Mouse (Mus musculus): ENCODE measurements at regions not wholly inside any gene's neighbourhood (a gene's known extent, or its start where the extent isn't known, plus 50 kb on each side); places are given as distances from the start of the nearest gene placed in this dataset.

GRCm38 (mm10) chr13:103470141-103470540 lies 135.8 kb upstream of the Mast4 start:
- no peak for DNase-seq (ENCODE audit: low spot score)

GRCm38 (mm10) chr13:103460499-103460898 lies 126.2 kb upstream of the Mast4 start:
- no peak for DNase-seq (ENCODE audit: low spot score)

GRCm38 (mm10) chr13:103459486-103460147 lies 125.3 kb upstream of the Mast4 start:
- no peak for DNase-seq (ENCODE audit: low spot score)

- DNase-seq (ENCODE audit: low spot score): no peak
Observed at GRCm38 (mm10) chr13:103452837-103453236, 118.5 kb upstream of the Mast4 start.

- DNase-seq (ENCODE audit: low spot score): no peak
Observed at GRCm38 (mm10) chr13:103430589-103430988, 96.3 kb upstream of the Mast4 start.

- DNase-seq (ENCODE audit: low spot score): no peak
Observed at GRCm38 (mm10) chr13:103424011-103424410, 89.7 kb upstream of the Mast4 start.

GRCm38 (mm10) chr13:103423417-103423816 lies 89.1 kb upstream of the Mast4 start:
- DNase-seq (ENCODE audit: low spot score): no peak

GRCm38 (mm10) chr13:103422997-103423396 lies 88.7 kb upstream of the Mast4 start:
- DNase-seq (ENCODE audit: low spot score): no peak

GRCm38 (mm10) chr13:103419146-103419545 lies 84.8 kb upstream of the Mast4 start:
- no peak for DNase-seq (ENCODE audit: low spot score)

GRCm38 (mm10) chr13:103417256-103417655 lies 83.0 kb upstream of the Mast4 start:
- no peak for DNase-seq (ENCODE audit: low spot score)

GRCm38 (mm10) chr13:103415335-103415734 lies 81.0 kb upstream of the Mast4 start:
- DNase-seq (ENCODE audit: low spot score): no peak

- no peak for DNase-seq (ENCODE audit: low spot score)
Observed at GRCm38 (mm10) chr13:103412566-103412965, 78.3 kb upstream of the Mast4 start.

- DNase-seq (ENCODE audit: low spot score): no peak
Observed at GRCm38 (mm10) chr13:103409286-103409685, 75.0 kb upstream of the Mast4 start.

GRCm38 (mm10) chr13:103396526-103397020 lies 62.3 kb upstream of the Mast4 start:
- no peak for DNase-seq (ENCODE audit: low spot score)

GRCm38 (mm10) chr13:103396099-103396498 lies 61.8 kb upstream of the Mast4 start:
- DNase-seq (ENCODE audit: low spot score): no peak

GRCm38 (mm10) chr13:103392581-103392980 lies 58.3 kb upstream of the Mast4 start:
- DNase-seq (ENCODE audit: low spot score): no peak

- DNase-seq (ENCODE audit: low spot score): no peak
Observed at GRCm38 (mm10) chr13:103391396-103391795, 57.1 kb upstream of the Mast4 start.

- DNase-seq (ENCODE audit: low spot score): no peak
Observed at GRCm38 (mm10) chr13:103390991-103391390, 56.7 kb upstream of the Mast4 start.

- no peak for DNase-seq (ENCODE audit: low spot score)
Observed at GRCm38 (mm10) chr13:103386948-103387347, 52.7 kb upstream of the Mast4 start.
